Mouse (Mus musculus) stomach, embryonic 14.5 days (tissue): Measurements from ENCODE around the gene Cd300ld2. TPM values are rescaled to one million over a fixed set of nuclear protein-coding genes. Genes with fewer than 3 reads are reported as not detected.
"Not testable (repeated sequence)": the region's sequence is repeated elsewhere in the genome, so short reads cannot be mapped to it uniquely, and the experiment has no call there.

Source experiments
- ATAC-seq: fragments of 200-750 bp; cut with Nextera tagmentation; 2 replicates; pipeline ENCODE4 v1.8.0; 2017; ENCODE audit warnings: low read depth, moderate TSS enrichment; ENCODE audit not compliant: insufficient number of reproducible peaks, insufficient read depth, low FRiP score
- H3K27ac ChIP-seq: fragments of 300-500 bp; sonication (generic); 2 replicates; pipeline ENCODE4 v1.5.1; 2014; ENCODE audit warnings: mild to moderate bottlenecking, low read length, moderate library complexity, mixed read lengths
- H3K27me3 ChIP-seq: fragments of 300-500 bp; sonication (generic); 2 replicates; pipeline ENCODE4 v1.6.1; 2014; ENCODE audit warnings: low read length, control low read depth, mixed read lengths; ENCODE audit not compliant: control insufficient read depth, insufficient read depth
- H3K36me3 ChIP-seq: fragments of 300-500 bp; sonication (generic); 2 replicates; pipeline ENCODE4 v1.6.1; 2014; ENCODE audit warnings: mild to moderate bottlenecking, control low read depth, low read length, moderate library complexity, mixed read lengths; ENCODE audit not compliant: control insufficient read depth, insufficient read depth
- H3K4me1 ChIP-seq: fragments of 300-500 bp; sonication (generic); 2 replicates; pipeline ENCODE4 v1.6.1; 2014; ENCODE audit warnings: low read length, control low read depth, mixed read lengths; ENCODE audit not compliant: control insufficient read depth, insufficient read depth
- H3K4me2 ChIP-seq: fragments of 300-500 bp; sonication (generic); replicated peaks from 2 replicates; pipeline ENCODE4 v1.6.1; 2014; ENCODE audit warnings: low read depth, low read length, control low read depth
- H3K4me3 ChIP-seq: fragments of 300-500 bp; sonication (generic); 2 replicates; pipeline ENCODE4 v1.5.1; 2014; ENCODE audit warnings: low read depth, low read length, control low read depth
- H3K9ac ChIP-seq: fragments of 300-500 bp; sonication (generic); replicated peaks from 2 replicates; pipeline ENCODE4 v1.6.1; 2014; ENCODE audit warnings: low read depth, mild to moderate bottlenecking, control low read depth, low read length, moderate library complexity, mixed read lengths
- H3K9me3 ChIP-seq: fragments of 300-500 bp; sonication (generic); 2 replicates; pipeline ENCODE4 v1.6.1; 2016; ENCODE audit warnings: low read depth, low read length, control low read depth; ENCODE audit not compliant: control insufficient read depth
- WGBS: fragments of 180-500 bp; shearing (Covaris S2); extraction: QIAGEN DNeasy Blood & Tissue Kit; methylation state at CpG from one replicate; pipeline ENCODE4 v1.1.7; 2014; 5-methylcytosine and 5-hydroxymethylcytosine counted together
- polyA plus RNA-seq: library from polyadenylated mRNA; unstranded; fragments of >200 nt; fragmentation: Nextera tagmentation; extraction: Ambion mirVana; gene quantifications from 2 replicates; pipeline ENCODE4 v1.2.1, GENCODE M21; 2014

The Cd300ld2 gene
- not detected in 2 replicates for polyA plus RNA-seq

DNA sequence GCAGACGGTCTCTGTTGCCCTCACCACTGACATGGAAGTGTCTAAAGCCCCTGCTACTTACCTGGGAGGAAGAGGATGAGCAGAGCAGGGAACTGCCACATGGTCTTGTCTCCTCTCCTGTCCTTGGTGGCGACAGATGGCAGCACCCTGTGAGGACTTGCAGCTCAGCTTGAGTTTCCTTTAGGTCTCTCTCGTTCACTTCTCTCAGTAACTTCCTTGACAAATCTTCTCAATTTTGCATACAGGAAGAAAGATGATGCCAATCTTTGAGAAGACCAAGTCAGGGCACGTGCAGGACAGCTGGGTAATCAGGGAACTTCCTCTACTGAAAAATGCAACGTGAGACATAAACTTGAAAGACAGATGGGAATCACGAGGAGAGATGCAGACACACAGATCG, at the start of gene Cd300ld2:
Cd300ld2 (minus strand) TSS at position 101 of the 400 bp plus-strand sequence.
- H3K27me3 ChIP-seq, H3K9ac ChIP-seq, H3K4me2 ChIP-seq, H3K27ac ChIP-seq, H3K4me1 ChIP-seq, H3K9me3 ChIP-seq, H3K4me3 ChIP-seq, H3K36me3 ChIP-seq, ATAC-seq: not testable (repeated sequence)
- WGBS: no CpG with 5 or more reads among the region's 7 CpGs

GRCm38 (mm10) chr11:115062077-115062476, 46.1 kb upstream of the Cd300ld2 start, which contains the start of gene Cd300e:
Cd300e (minus strand) TSS chr11:115062177.
- ATAC-seq: no peak
- WGBS: 33% methylated on average over 5 of the region's 5 CpGs
- no peaks in the 10 kb centered on the region for H3K9me3 ChIP-seq

GRCm38 (mm10) chr11:115059797-115060196, 43.8 kb upstream of the Cd300ld2 start:
- no peaks in the 10 kb centered on the region for H3K4me1 ChIP-seq
- H3K9ac ChIP-seq: no peak overlapping the region
- 75% methylated on average over 2 of the region's 2 CpGs for WGBS
- ATAC-seq: no peak
- H3K9me3 ChIP-seq: no peaks in the 10 kb centered on the region
- no peak overlapping the region for H3K4me3 ChIP-seq
- no peak overlapping the region for H3K4me2 ChIP-seq
- H3K27ac ChIP-seq: no peak overlapping the region
- H3K36me3 ChIP-seq: no peaks in the 10 kb centered on the region
- no peaks in the 10 kb centered on the region for H3K27me3 ChIP-seq

More at GRCm38 (mm10) chr11:115062077-115062476, 46.1 kb upstream of the Cd300ld2 start, which contains the start of gene Cd300e:
- Histone ChIP-seq H3K36me3 (no peaks in the 10 kb centered on the region), H3K27ac (no peak within 1 kb of the TSS), H3K27me3 (no peaks in the 10 kb centered on the region), H3K4me2 (no peak within 1 kb of the TSS), H3K9ac (no peak within 1 kb of the TSS), H3K4me3 (no peak within 1 kb of the TSS), H3K4me1 (no peaks in the 10 kb centered on the region)

GRCm38 (mm10) chr11:115058701-115059100, 42.7 kb upstream of the Cd300ld2 start:
- no peak overlapping the region for H3K9ac ChIP-seq
- H3K4me3 ChIP-seq: no peak overlapping the region
- H3K4me1 ChIP-seq: no peaks in the 10 kb centered on the region
- WGBS: 73% methylated on average over 4 of the region's 4 CpGs
- H3K9me3 ChIP-seq: no peaks in the 10 kb centered on the region
- H3K27me3 ChIP-seq: no peaks in the 10 kb centered on the region
- no peak for ATAC-seq
- no peak overlapping the region for H3K4me2 ChIP-seq
- H3K27ac ChIP-seq: no peak overlapping the region
- H3K36me3 ChIP-seq: no peaks in the 10 kb centered on the region

GRCm38 (mm10) chr11:115054537-115054936, 38.5 kb upstream of the Cd300ld2 start:
- H3K4me3 ChIP-seq: no peak overlapping the region
- H3K9me3 ChIP-seq: no peaks in the 10 kb centered on the region
- H3K27me3 ChIP-seq: no peaks in the 10 kb centered on the region
- no peak overlapping the region for H3K4me2 ChIP-seq
- no peaks in the 10 kb centered on the region for H3K4me1 ChIP-seq
- no peak overlapping the region for H3K27ac ChIP-seq
- no peaks in the 10 kb centered on the region for H3K36me3 ChIP-seq
- no peak for ATAC-seq
- no peak overlapping the region for H3K9ac ChIP-seq

- WGBS: 87% methylated on average over 1 of the region's 1 CpGs
- no peak overlapping the region for H3K27ac ChIP-seq
- H3K4me1 ChIP-seq: no peaks in the 10 kb centered on the region
- H3K4me3 ChIP-seq: no peak overlapping the region
- H3K4me2 ChIP-seq: no peak overlapping the region
- no peaks in the 10 kb centered on the region for H3K9me3 ChIP-seq
- H3K36me3 ChIP-seq: no peaks in the 10 kb centered on the region
- no peak overlapping the region for H3K9ac ChIP-seq
- H3K27me3 ChIP-seq: no peaks in the 10 kb centered on the region
- no peak for ATAC-seq
Measured at GRCm38 (mm10) chr11:115052991-115053390, 37.0 kb upstream of the Cd300ld2 start.

DNA sequence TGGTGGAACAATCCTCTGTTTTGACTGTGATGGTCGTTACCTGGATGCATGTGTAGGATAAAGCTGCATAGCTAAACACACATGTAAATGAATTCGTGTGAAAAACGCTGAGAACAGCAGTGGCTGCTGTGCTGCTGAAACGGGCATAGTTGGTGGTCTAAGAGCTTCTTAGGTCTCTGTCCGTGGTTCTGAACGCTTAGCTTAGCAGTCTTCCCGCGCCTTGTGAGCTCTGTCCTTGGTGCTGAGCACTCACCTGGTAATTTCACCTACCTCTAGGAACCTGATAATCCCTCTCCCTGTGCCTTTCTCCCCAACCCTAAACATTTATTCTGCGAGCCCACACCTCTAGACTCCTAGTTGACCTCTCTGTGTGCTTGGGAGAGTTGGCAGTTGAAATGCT, 36.2 kb upstream of the Cd300ld2 start:
- Histone ChIP-seq H3K4me2 (no peak overlapping the region), H3K4me3 (no peak overlapping the region), H3K27ac (no peak overlapping the region), H3K9me3 (no peaks in the 10 kb centered on the region), H3K9ac (no peak overlapping the region), H3K27me3 (no peaks in the 10 kb centered on the region), H3K4me1 (no peaks in the 10 kb centered on the region), H3K36me3 (no peaks in the 10 kb centered on the region)
- no peak for ATAC-seq
- WGBS: 1% methylated on average over 9 of the region's 9 CpGs

GRCm38 (mm10) chr11:115049282-115049895, 33.4 kb upstream of the Cd300ld2 start:
- no peak overlapping the region for H3K4me3 ChIP-seq
- H3K36me3 ChIP-seq: no peaks in the 10 kb centered on the region
- WGBS: 49% methylated on average over 3 of the region's 3 CpGs
- H3K9me3 ChIP-seq: no peaks in the 10 kb centered on the region
- no peak overlapping the region for H3K9ac ChIP-seq
- no peaks in the 10 kb centered on the region for H3K4me1 ChIP-seq
- no peak overlapping the region for H3K4me2 ChIP-seq
- no peak for ATAC-seq
- H3K27ac ChIP-seq: no peak overlapping the region
- H3K27me3 ChIP-seq: no peaks in the 10 kb centered on the region

DNA sequence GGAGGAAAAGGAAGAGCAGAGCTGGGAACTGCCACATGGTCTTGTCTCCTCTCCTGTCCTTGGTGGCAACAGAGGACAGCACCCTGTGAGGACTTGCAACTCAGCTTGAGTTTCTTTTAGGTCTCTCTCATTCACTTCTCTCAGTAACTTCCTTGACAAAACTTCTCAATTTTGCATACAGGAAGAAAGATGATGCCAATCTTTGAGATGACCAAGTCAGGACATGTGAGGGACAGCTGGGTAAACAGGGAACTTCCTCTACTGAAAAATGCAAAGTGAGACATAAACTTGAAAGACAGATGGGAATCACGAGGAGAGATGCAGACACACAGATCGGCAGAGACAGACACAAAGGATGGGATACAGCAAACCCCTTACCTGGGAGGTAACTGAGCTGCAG, 32.3 kb upstream of the Cd300ld2 start, which contains the start of gene Cd300ld3:
Cd300ld3 (minus strand) TSS at position 151 of the 400 bp plus-strand sequence.
- H3K36me3 ChIP-seq: no peaks in the 10 kb centered on the region
- no peaks in the 10 kb centered on the region for H3K9me3 ChIP-seq
- no peak within 1 kb of the TSS for H3K4me3 ChIP-seq
- H3K27ac ChIP-seq: no peak within 1 kb of the TSS
- H3K4me1 ChIP-seq: no peaks in the 10 kb centered on the region
- H3K27me3 ChIP-seq: no peaks in the 10 kb centered on the region
- no peak for ATAC-seq
- H3K4me2 ChIP-seq: no peak within 1 kb of the TSS
- no peak within 1 kb of the TSS for H3K9ac ChIP-seq
- WGBS: 66% methylated on average over 2 of the region's 2 CpGs
